Mouse (Mus musculus): ENCODE measurements around the gene Smgc.
"Not testable (repeated sequence)": the region's sequence is repeated elsewhere in the genome, so short reads cannot be mapped to it uniquely, and the experiment has no call there.

Gene Smgc

GRCm38 (mm10) chr15:91837965-91838364, at the start of gene Smgc:
Smgc (plus strand) TSS chr15:91838265.
- DNase-seq (ENCODE audit: low spot score in 2 of 2): no peak

GRCm38 (mm10) chr15:91788338-91788737, 49.7 kb upstream of the Smgc start:
- DNase-seq (ENCODE audit: low spot score in 2 of 2): no peak

- DNase-seq (ENCODE audit: low spot score in 2 of 2): no peak
Measured at GRCm38 (mm10) chr15:91806463-91806862, 31.6 kb upstream of the Smgc start.

- DNase-seq (ENCODE audit: low spot score in 2 of 2): no peak
Measured at GRCm38 (mm10) chr15:91835319-91835718, 2.7 kb upstream of the Smgc start.

- DNase-seq (ENCODE audit: low spot score in 2 of 2): not testable (repeated sequence)
Measured at GRCm38 (mm10) chr15:91864130-91864529, 26.1 kb downstream of the Smgc start.

- DNase-seq (ENCODE audit: low spot score in 2 of 2): no peak
Measured at GRCm38 (mm10) chr15:91900245-91900644, 62.2 kb downstream of the Smgc start.

GRCm38 (mm10) chr15:91907046-91907445, 69.0 kb downstream of the Smgc start:
- DNase-seq (ENCODE audit: low spot score in 2 of 2): peak; percentile 28 to 44
